Mouse (Mus musculus) forebrain, postnatal 0 days (tissue): ENCODE results near the gene Taok3. TPM values are rescaled to one million over a fixed set of nuclear protein-coding genes. Genes with fewer than 3 reads are reported as not detected.

Source experiments
- ATAC-seq: fragments of 200-750 bp; cut with Nextera tagmentation; 2 replicates; pipeline ENCODE4 v1.8.0; 2017; ENCODE audit warnings: mild to moderate bottlenecking, moderate library complexity
- DNase-seq: peaks from one replicate; pipeline ENCODE4 v3.0.0-alpha.2; 2015
- H3K27ac ChIP-seq: fragments of 300-500 bp; sonication (generic); 2 replicates; pipeline ENCODE4 v1.5.1; 2014; ENCODE audit warnings: low read depth, mild to moderate bottlenecking, antibody characterized with exemption, low read length, moderate library complexity, mixed read lengths
- H3K27me3 ChIP-seq: fragments of 300-500 bp; sonication (generic); 2 replicates; pipeline ENCODE4 v1.6.1; 2014; ENCODE audit warnings: mild to moderate bottlenecking, low read length, mixed read lengths; ENCODE audit not compliant: insufficient read depth
- H3K36me3 ChIP-seq: fragments of 300-500 bp; sonication (generic); 2 replicates; pipeline ENCODE4 v1.6.1; 2014; ENCODE audit warnings: mild to moderate bottlenecking, moderate library complexity; ENCODE audit not compliant: insufficient read depth
- H3K4me1 ChIP-seq: fragments of 300-500 bp; sonication (generic); 2 replicates; pipeline ENCODE4 v1.6.1; 2014; ENCODE audit warnings: antibody characterized with exemption; ENCODE audit not compliant: insufficient read depth
- H3K4me2 ChIP-seq: fragments of 300-500 bp; sonication (generic); 2 replicates; pipeline ENCODE4 v1.6.1; 2014; ENCODE audit warnings: low read depth, mild to moderate bottlenecking, moderate library complexity
- H3K4me3 ChIP-seq: fragments of 300-500 bp; sonication (generic); 2 replicates; pipeline ENCODE4 v1.5.1; 2014; ENCODE audit warnings: low read depth, low read length, mixed read lengths
- H3K9ac ChIP-seq: fragments of 300-500 bp; sonication (generic); 2 replicates; pipeline ENCODE4 v1.6.1; 2014; ENCODE audit warnings: mild to moderate bottlenecking
- H3K9me3 ChIP-seq: fragments of 300-500 bp; sonication (generic); 2 replicates; pipeline ENCODE4 v1.6.1; 2016; ENCODE audit warnings: low read length
- CTCF ChIP-seq: sonication (generic); IDR thresholded peaks from 2 replicates; pipeline ENCODE4 v1.5.1; 2016; ENCODE audit warnings: antibody characterized with exemption, control low read depth, low read depth
- WGBS: fragments of 180-500 bp; shearing (Covaris S2); extraction: QIAGEN DNeasy Blood & Tissue Kit; methylation state at CpG from one replicate; pipeline ENCODE4 v1.1.7; 2014; 5-methylcytosine and 5-hydroxymethylcytosine counted together
- polyA plus RNA-seq: library from polyadenylated mRNA; unstranded; fragments of >200 nt; fragmentation: Nextera tagmentation; extraction: Ambion mirVana; gene quantifications from 2 replicates; pipeline ENCODE4 v1.2.1, GENCODE M21; 2015
- total RNA-seq: library from RNA; depleted of rRNA; stranded (reverse); fragments of >200 nt; gene quantifications from 2 replicates; pipeline ENCODE4 v1.2.3, GENCODE M21; 2014; rRNA removed

Gene Taok3
- total and polyA plus RNA-seq, 2 experiments from 2014 or later = 37.2 to 57.6 TPM

GRCm38 (mm10) chr5:117318741-117319629 is 199.1 kb downstream of the Taok3 start, which contains the start of gene Vsig10:
Gene Vsig10, plus strand, starts transcription at chr5:117319083.
- peak within 1 kb of the TSS; percentile 61 for H3K4me3 ChIP-seq
- peak; percentile 39 for DNase-seq
- H3K36me3 ChIP-seq = no peaks in the 10 kb centered on the region
- H3K4me1 ChIP-seq = no peaks in the 10 kb centered on the region
- H3K9me3 ChIP-seq = no peaks in the 10 kb centered on the region
- H3K9ac ChIP-seq = peak within 1 kb of the TSS; percentile 49
- H3K27me3 ChIP-seq = peaks cover 7% of the 10 kb centered on the region; the same call in 1 of the 2 replicates
- peak within 1 kb of the TSS; percentile 100 for H3K4me2 ChIP-seq
- WGBS = 2% methylated on average over 71 of the region's 81 CpGs
- peak; percentile 72 for ATAC-seq
- TF ChIP-seq CTCF = peak; percentile 25
- H3K27ac ChIP-seq = no peak within 1 kb of the TSS

- DNase-seq (no peak), ATAC-seq (no peak)
- no peaks in the 10 kb centered on the region for H3K36me3 ChIP-seq
- 86% methylated on average over 9 of the region's 9 CpGs for WGBS
- H3K4me2 ChIP-seq = no peak overlapping the region
- H3K27me3 ChIP-seq = peaks cover 7% of the 10 kb centered on the region; the same call in 1 of the 2 replicates
- H3K9me3 ChIP-seq = no peaks in the 10 kb centered on the region
- H3K9ac ChIP-seq = no peak overlapping the region
- no peak for TF ChIP-seq CTCF
- H3K4me1 ChIP-seq = no peaks in the 10 kb centered on the region
- no peak overlapping the region for H3K4me3 ChIP-seq
- H3K27ac ChIP-seq = no peak overlapping the region
These were observed 203.8 kb downstream of the Taok3 start for GRCm38 (mm10) chr5:117323751-117324150.

Other genes starting within 250 kb of the Taok3 start
- 83.5 and 95.9 TPM in 2 replicates for gene Suds3, start 4.0 kb upstream of the Taok3 start, total RNA-seq
- 75.9 and 76.4 TPM in 2 replicates for gene Suds3, start 4.0 kb upstream of the Taok3 start, polyA plus RNA-seq
- 1,357 and 1,641 TPM in 2 replicates for gene Pebp1, start 167.5 kb downstream of the Taok3 start, total RNA-seq
- 1,186 and 1,234 TPM in 2 replicates for gene Pebp1, start 167.5 kb downstream of the Taok3 start, polyA plus RNA-seq
- gene Vsig10, start 199.0 kb downstream of the Taok3 start, total RNA-seq = 1.0 and 1.4 TPM in 2 replicates
- gene Vsig10, start 199.0 kb downstream of the Taok3 start, polyA plus RNA-seq = 0.77 and 1.4 TPM in 2 replicates
- gene Wsb2, start 237.2 kb downstream of the Taok3 start, total RNA-seq = 296 and 318 TPM in 2 replicates
- 292 and 327 TPM in 2 replicates for gene Wsb2, start 237.2 kb downstream of the Taok3 start, polyA plus RNA-seq